9 mouse cellular contexts compared by ENCODE assay signal in the genomic region with DNA sequence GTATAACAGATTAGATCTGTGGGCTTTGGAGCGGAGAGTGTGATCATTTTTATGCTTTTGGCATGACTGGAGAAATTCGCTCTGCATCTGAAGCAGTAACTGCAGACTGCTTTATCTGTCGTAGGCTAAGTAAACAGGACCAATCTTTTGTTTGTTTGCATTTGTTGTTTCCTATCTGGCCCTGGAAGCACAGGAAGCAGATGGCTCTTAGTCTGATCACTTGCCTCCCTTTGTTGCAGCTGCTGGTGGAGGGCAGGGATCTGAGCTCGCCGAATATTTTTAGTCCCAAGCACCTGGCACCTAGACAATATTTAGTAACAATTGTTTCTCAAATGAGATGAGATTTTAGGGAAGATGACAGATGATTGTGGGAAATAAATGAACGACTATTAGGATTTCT.
DNase-seq lines count a peak whose midpoint lies in the region; ATAC-seq and TF ChIP-seq lines count a peak whose summit lies in the region.
"Had no signal": no experiment of that assay in that cellular context is flagged by ENCODE, and none has a peak within 500 bp of the region (broad histone marks: within the 10 kb centered on the region; RNA-seq: fewer than 3 reads in every experiment).

No protein-coding gene starts in this region.

- H3K4me1 ChIP-seq in embryonic facial prominence, embryonic 13.5 days = peaks cover 54% of the 10 kb centered on the region
- H3K4me1 ChIP-seq in embryonic facial prominence, embryonic 10.5 days = peaks cover 57% of the 10 kb centered on the region
- H3K4me1 ChIP-seq in neural tube, embryonic 13.5 days (replicated peaks) = peaks cover 88% of the 10 kb centered on the region
- peaks cover 13% of the 10 kb centered on the region; the same call in 1 of the 2 replicates for H3K4me1 ChIP-seq in midbrain, postnatal 0 days (ENCODE audit: insufficient read depth, low read length)

- TF ChIP-seq CTCF in midbrain, postnatal 0 days (IDR thresholded peaks at IDR 0.05) = no peak

- no peak overlapping the region for H3K4me2 ChIP-seq in embryonic facial prominence, embryonic 13.5 days
- H3K4me2 ChIP-seq in neural tube, embryonic 13.5 days = peak overlapping the region; percentile 9; the same call in 1 of the 2 replicates
- H3K4me2 ChIP-seq in midbrain, postnatal 0 days (ENCODE audit: low read depth, low read length, poor library complexity, severe bottlenecking) = no peak overlapping the region
- H3K4me2 ChIP-seq: embryonic facial prominence, embryonic 12.5 days had no signal

- H3K27ac ChIP-seq in embryonic facial prominence, embryonic 13.5 days = peak overlapping the region; percentile 12; the same call in 1 of the 2 replicates
- H3K27ac ChIP-seq in embryonic facial prominence, embryonic 10.5 days (replicated peaks) = no peak overlapping the region
- H3K27ac ChIP-seq in neural tube, embryonic 13.5 days (replicated peaks) = peak overlapping the region; percentile 79
- H3K27ac ChIP-seq in midbrain, postnatal 0 days (ENCODE audit: low read depth, low read length) = no peak overlapping the region
- H3K27ac ChIP-seq: embryonic facial prominence, embryonic 12.5 days had no signal

- 56% methylated on average over 6 of the region's 6 CpGs for WGBS in embryonic facial prominence, embryonic 13.5 days
- WGBS in embryonic facial prominence, embryonic 10.5 days = 61% methylated on average over 6 of the region's 6 CpGs
- WGBS in neural tube, embryonic 13.5 days = 33% methylated on average over 6 of the region's 6 CpGs
- WGBS in midbrain, postnatal 0 days = 24% methylated on average over 6 of the region's 6 CpGs

- no peaks in the 10 kb centered on the region for H3K27me3 ChIP-seq in embryonic facial prominence, embryonic 13.5 days
- no peaks in the 10 kb centered on the region for H3K27me3 ChIP-seq in embryonic facial prominence, embryonic 10.5 days (replicated peaks; ENCODE audit: low read depth, poor library complexity, severe bottlenecking)
- H3K27me3 ChIP-seq in neural tube, embryonic 13.5 days = no peaks in the 10 kb centered on the region
- no peaks in the 10 kb centered on the region for H3K27me3 ChIP-seq in midbrain, postnatal 0 days (ENCODE audit: insufficient read depth, low read length)
- H3K27me3 ChIP-seq: embryonic facial prominence, embryonic 12.5 days had no signal

- no peak for DNase-seq in embryonic facial prominence, embryonic 10.5 days (ENCODE audit: low spot score)
- DNase-seq in neural tube, embryonic 10.5 days (ENCODE audit: extremely low spot score, low spot score) = no peak
- DNase-seq in heart, postnatal 4 days = peak; percentile 16
- DNase-seq in midbrain, postnatal 0 days (ENCODE audit: low spot score) = peak; percentile 38
- no peak for DNase-seq in frontal cortex, adult 2 months (ENCODE audit: extremely low spot score in 1 of 2, low spot score in 1 of 2)
- no peak for DNase-seq in gastrocnemius, postnatal 10 days

- H3K9me3 ChIP-seq in embryonic facial prominence, embryonic 13.5 days = no peaks in the 10 kb centered on the region
- no peaks in the 10 kb centered on the region for H3K9me3 ChIP-seq in embryonic facial prominence, embryonic 10.5 days
- no peaks in the 10 kb centered on the region for H3K9me3 ChIP-seq in neural tube, embryonic 13.5 days
- no peaks in the 10 kb centered on the region for H3K9me3 ChIP-seq in midbrain, postnatal 0 days (ENCODE audit: low read length)
- H3K9me3 ChIP-seq: embryonic facial prominence, embryonic 12.5 days had no signal

- peaks cover 27% of the 10 kb centered on the region for H3K36me3 ChIP-seq in embryonic facial prominence, embryonic 13.5 days
- H3K36me3 ChIP-seq in embryonic facial prominence, embryonic 10.5 days (replicated peaks) = peaks cover 36% of the 10 kb centered on the region
- H3K36me3 ChIP-seq in neural tube, embryonic 13.5 days = peaks cover 22% of the 10 kb centered on the region; the same call in 1 of the 2 replicates
- no peaks in the 10 kb centered on the region for H3K36me3 ChIP-seq in midbrain, postnatal 0 days (ENCODE audit: insufficient read depth, low read length)

- no peak overlapping the region for H3K4me3 ChIP-seq in embryonic facial prominence, embryonic 13.5 days
- H3K4me3 ChIP-seq in embryonic facial prominence, embryonic 10.5 days = no peak overlapping the region
- H3K4me3 ChIP-seq in neural tube, embryonic 13.5 days = no peak overlapping the region
- no peak overlapping the region for H3K4me3 ChIP-seq in midbrain, postnatal 0 days (ENCODE audit: low read depth, low read length)
- H3K4me3 ChIP-seq: embryonic facial prominence, embryonic 12.5 days had no signal

- no peak overlapping the region for H3K9ac ChIP-seq in embryonic facial prominence, embryonic 13.5 days
- H3K9ac ChIP-seq in neural tube, embryonic 13.5 days = no peak overlapping the region
- no peak overlapping the region for H3K9ac ChIP-seq in midbrain, postnatal 0 days (replicated peaks; ENCODE audit: low read length, poor library complexity, severe bottlenecking)
- H3K9ac ChIP-seq: embryonic facial prominence, embryonic 12.5 days had no signal

- ATAC-seq in embryonic facial prominence, embryonic 13.5 days (ENCODE audit: insufficient number of reproducible peaks, insufficient read depth, low FRiP score, low TSS enrichment, low read depth) = no peak
- ATAC-seq in neural tube, embryonic 13.5 days (ENCODE audit: low read depth) = no peak
- ATAC-seq in midbrain, postnatal 0 days (ENCODE audit: low FRiP score) = no peak

Comparison
In these comparisons a context has a peak if more than half of its experiments do, and no peak if none do; other contexts are left out.
1. H3K27ac ChIP-seq: peak in embryonic facial prominence, embryonic 13.5 days (single experiment) and neural tube, embryonic 13.5 days (single experiment); none in embryonic facial prominence, embryonic 10.5 days (single experiment) and midbrain, postnatal 0 days (single experiment).
2. DNase-seq: peak in heart, postnatal 4 days (single experiment) and midbrain, postnatal 0 days (single experiment); none in embryonic facial prominence, embryonic 10.5 days (single experiment), neural tube, embryonic 10.5 days (single experiment), frontal cortex, adult 2 months (0 of 2) and gastrocnemius, postnatal 10 days (single experiment).